Mouse (Mus musculus) lung, adult 2 months (tissue): ENCODE measurements around the gene Tenm4.

Source experiments
- CTCF ChIP-seq: fragments of 200-500 bp; IDR thresholded peaks from 2 replicates; pipeline ENCODE4 v1.5.1; 2011; ENCODE audit warnings: mild to moderate bottlenecking, low read length, control low read depth; ENCODE audit not compliant: insufficient read depth
- POLR2A ChIP-seq: fragments of 200-500 bp; IDR thresholded peaks from 2 replicates; pipeline ENCODE4 v1.6.1; 2011; ENCODE audit warnings: low read depth, mild to moderate bottlenecking, control low read depth, low read length, borderline replicate concordance; ENCODE audit errors: extremely low read depth

- peak; percentile 95 for TF ChIP-seq CTCF
- no peak for TF ChIP-seq POLR2A
Observed at GRCm38 (mm10) chr7:96914031-96914430, 743.0 kb downstream of the Tenm4 start.
